Mouse (Mus musculus): ENCODE measurements around the gene Ror1.

Gene Ror1

DNA sequence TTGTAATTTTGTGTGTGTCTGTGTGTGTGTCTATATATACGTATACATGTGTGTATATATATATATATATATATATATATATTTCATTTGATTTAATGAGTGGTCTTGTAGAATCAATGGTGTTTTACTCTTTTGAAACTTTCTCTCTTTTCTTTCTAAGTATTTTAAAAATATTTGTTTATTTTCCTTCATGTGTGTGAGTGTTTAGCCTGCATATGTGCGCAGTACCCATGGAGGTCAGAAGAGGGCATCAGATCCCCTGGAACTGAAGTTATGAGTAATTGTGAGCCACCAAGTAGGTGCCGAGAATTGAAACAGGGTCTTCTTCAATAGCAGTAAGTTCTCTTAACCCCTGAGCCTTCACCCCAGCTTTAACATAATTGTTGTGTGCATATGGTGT lies 20.8 kb downstream of the Ror1 start:
- DNase-seq (ENCODE audit: low read depth in 1 of 2, low spot score in 2 of 2): no peak

DNA sequence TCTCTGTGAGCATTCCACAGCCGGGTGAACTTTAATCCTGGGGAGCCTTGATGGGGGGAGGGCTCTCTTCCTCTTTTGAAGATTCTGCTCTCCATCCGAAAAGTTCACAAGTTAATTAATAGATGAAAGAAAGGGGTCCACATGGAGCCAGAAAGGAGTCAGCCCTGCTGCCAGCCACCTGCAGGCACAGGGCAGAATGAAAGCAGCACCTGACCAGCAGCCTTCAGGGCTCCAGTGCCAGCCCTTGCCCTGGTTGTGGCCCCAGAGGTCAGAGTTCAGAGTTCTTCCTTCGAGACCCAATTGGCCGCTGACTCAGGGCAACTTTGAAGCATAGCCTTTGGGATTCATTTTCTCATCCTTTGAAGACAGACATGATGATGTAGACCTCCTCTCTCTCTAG lies 23.1 kb downstream of the Ror1 start:
- no peak for DNase-seq (ENCODE audit: low read depth in 1 of 2, low spot score in 2 of 2)

DNA sequence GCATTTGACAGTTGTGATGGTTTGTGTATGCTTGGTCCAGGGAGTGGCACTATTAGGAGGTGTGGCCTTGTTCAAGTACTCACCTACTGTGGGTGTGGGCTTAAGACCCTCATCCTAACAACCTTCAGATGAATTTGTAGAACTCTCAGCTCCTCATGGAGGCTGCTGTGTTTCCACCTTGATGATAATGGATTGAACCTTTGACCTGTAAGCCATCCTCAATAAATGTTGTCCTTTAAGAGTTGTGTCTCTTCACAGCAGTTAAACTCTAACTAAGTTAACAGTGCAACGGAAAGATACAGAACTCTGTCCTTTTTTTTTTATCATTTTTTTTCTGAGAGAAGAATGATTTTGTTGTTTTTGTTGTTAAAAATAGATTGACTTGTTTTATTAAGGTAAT lies 23.8 kb downstream of the Ror1 start:
- DNase-seq (ENCODE audit: low read depth in 1 of 2, low spot score in 2 of 2): no peak

DNA sequence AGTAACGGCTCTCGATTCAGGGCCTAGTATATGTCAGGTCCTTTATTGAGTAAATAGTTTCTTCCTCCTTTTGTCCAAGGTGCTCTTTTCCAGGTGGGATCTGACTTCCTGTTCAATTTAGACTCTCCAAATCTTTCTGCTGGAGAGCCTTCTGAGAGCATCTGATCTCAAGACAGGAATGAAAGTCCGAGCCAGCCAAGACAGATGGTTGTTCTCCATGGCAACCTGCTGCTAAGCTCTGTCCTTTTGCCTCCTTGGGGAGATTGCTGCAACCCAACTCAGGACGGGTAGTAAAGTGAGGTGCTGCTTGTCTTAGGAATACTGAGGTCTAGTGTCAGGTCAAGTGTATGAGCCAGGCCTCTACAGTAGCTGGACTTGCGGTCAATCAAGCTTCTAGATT lies 25.0 kb downstream of the Ror1 start:
- DNase-seq (ENCODE audit: low read depth in 1 of 2, low spot score in 2 of 2): no peak

DNA sequence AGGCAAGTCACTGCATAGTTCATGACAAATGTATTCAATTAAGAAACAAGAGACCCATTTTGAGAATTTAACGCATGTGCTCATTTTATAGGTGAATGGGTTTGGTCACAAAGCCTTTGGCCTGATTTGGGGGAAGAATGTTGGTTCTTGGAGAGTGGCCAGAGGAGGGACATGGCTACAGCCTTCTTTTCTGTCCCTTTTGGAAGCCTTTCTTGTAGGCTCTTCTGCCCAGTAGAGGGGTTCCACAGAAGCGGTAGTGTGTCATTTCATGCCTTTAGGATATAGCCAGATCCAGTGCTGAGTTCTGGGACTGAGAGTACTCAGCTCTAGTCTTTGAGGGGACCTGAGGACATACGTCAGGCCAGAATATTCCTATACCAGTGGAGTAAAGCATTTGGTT lies 26.8 kb downstream of the Ror1 start:
- no peak for DNase-seq (ENCODE audit: low read depth in 1 of 2, low spot score in 2 of 2)

DNA sequence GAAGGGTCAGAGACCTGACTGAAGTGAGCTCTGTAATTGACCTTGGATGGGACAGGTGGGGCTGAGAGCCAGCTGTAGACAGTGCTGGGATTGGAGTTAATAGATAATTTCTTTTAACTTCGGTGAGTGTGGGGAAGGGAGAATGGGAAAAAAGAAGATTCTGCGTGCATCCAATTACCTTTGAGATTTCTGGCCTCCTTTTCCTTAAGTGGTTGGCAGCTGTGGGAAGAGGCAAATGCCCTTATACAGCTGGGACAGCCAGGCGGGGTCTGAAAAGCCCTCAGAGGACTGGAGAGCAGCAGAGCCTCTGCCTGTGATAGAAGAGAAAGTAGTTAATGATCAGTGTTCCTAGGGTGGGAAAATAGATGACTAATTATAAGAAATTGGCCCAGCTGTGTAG lies 27.9 kb downstream of the Ror1 start:
- no peak for DNase-seq (ENCODE audit: low read depth in 1 of 2, low spot score in 2 of 2)

DNA sequence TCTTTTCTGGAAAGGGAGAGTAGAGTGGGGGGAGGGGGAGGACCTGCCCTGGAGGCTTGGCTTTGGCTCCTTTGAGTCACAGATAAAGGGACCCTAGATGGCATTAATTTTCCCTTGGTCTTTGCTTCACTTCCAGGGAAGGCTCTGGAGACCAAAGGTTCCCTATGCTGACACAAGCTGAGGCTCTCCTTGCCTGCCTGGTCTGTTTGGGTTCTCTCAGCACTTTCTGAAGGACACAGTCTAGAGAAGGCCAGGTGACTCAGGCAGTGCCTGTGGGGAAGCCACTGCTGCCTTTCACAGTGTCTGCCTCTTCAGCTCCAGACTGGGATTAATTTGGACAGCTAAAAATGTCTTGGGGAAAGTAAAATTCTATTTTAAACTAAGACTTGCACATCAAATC lies 28.5 kb downstream of the Ror1 start:
- no peak for DNase-seq (ENCODE audit: low read depth in 1 of 2, low spot score in 2 of 2)

DNA sequence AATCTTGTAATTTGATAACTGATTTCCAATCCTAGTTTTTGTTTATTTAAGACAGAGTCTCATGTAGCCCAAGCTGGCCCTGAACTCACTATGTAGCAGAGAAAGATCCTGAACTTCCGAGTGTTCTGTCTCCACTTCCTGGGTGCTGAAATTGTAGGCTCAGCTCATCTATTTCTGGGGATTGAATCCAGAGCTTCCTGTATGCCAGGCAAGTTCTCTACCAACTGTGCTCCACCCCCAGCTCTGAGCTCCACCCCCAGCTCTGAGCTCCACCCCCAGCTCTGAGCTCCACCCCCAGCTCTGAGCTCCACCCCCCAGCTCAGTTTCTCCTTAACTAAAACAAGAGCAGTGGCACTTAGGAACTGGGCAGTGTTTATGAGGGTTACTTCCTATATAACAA lies 29.3 kb downstream of the Ror1 start:
- DNase-seq (ENCODE audit: low read depth in 1 of 2, low spot score in 2 of 2): no peak

DNA sequence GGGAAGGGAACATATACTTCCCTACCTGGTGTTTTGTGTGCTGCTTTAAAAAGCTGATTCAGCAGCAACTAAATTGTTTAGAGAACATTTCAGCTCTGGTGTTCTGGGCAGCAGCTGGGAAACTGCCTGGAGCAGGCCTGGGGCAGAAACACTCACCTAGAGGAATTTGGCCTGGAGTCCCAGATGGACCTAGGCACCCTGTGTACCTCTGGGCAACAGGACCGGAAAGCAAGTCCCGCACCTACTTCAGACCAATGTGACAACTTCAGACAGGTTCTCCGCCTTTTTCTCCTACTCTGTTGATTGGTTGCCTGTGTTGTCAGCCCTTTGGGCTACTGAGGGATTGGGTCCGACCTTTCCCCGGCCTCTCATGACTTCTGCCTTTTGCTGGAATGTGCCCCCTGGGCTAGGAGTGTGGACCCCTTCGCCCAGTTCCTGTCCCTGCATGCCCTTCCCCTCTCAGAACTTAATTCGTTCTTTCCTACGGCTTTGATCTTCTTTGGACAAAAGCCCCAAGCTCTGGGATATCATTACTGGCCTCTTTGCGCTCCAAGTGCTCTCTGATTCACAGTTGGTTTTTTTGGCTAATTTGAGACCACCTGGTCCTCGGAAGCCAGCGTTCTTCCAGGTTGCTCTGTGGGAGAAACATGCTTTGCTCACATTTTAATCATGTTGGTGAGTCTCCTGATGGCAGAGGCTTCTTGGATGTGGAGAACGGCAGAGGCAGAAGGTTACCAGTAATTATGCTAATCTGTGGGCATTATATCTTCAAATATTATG lies 31.1 kb downstream of the Ror1 start:
- no peak for DNase-seq (ENCODE audit: low read depth in 1 of 2, low spot score in 2 of 2)

DNA sequence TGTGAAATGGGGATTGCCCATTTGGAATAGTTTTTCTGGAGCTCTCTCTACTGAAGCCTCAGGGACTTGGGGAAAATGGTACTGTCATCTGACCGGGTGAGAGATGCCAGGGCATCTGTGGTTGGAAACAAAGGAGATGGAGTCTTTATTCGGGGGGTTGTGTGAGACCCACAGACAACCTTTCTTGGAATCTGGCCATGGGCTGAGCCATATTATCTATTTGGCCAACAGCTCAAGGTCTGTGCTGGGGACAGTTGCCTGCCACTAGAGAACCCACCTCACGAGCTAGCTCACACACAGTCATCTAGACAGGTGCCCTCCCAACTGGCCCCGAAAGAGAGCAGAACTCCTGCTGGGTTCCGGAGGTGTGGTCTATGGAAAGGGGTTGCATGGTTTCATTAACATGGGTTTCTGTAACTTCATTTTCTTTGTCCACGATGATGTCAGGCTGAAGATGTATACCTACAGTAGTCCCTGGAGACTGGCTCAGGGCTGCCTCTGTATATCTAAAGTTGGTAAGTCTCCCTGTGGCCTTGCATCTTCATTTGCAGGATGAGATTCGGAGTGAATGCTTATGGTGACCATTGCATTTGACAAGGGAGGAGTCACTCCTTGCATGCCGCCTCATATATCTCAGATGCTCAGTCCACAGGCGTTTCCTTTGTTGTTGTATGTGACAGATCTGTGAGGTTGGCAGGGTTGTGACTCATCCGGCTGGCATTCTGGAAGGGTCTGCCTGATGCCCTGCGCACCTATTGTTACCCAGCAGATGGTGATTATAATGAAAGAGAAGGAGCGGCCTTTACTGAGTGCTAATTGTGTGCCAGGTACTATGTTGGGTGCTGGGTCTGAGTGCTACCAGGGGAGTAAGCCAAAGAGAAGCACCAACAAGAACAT lies 32.7 kb downstream of the Ror1 start:
- no peak for DNase-seq (ENCODE audit: low read depth in 1 of 2, low spot score in 2 of 2)

DNA sequence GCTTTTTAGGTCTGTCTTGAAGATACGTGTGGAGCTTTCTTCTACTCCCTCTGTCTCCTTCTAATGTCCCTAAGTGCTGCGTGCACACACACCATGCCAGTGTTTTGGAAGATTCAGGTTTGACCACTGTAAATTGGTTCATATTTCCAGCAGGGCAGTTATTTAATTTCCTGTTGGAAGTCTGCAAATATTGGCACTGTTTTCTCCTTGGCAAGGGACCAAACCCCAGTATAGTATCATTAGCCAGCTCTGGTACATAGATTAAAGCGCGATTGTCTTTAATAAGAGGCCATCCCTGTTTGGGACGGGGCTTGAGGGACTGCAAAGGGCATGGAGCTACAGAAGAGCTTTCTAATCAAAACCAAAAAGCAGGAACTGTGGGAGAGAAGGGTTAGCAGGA lies 33.6 kb downstream of the Ror1 start:
- no peak for DNase-seq (ENCODE audit: low read depth in 1 of 2, low spot score in 2 of 2)

DNA sequence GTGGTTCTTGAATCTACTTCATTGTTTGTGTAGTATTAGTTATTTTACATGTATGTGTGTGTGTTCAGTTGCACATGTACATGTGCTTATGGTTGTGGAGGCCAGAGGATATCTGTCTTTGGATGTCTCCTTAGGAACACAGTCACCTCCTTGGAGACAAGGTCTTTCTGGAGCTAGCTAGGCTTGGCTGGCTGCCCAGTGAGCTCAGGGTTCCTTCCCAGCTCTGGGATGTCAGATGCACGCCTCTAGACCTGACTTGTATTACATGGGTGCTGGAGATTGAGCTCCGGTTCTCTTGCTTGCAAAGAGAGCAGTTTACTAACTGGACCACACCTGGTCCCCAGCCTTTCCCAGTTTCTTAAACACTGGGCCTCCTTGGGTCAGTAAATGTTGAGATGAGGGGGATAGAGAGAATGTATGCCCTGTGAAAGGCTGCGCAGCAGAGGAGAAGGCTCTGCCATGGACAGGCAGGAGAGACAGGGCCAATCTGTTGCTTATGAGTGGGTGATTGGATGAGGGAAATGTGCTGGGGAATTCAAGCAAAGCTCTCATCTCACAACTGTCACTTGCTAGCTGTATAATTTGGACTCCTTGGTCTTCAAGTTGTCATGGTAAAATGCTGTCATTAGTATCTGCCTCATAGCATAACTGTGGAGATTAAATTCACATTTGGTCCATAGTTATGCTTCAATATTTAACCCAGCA lies 35.3 kb downstream of the Ror1 start:
- no peak for DNase-seq (ENCODE audit: low read depth in 1 of 2, low spot score in 2 of 2)

DNA sequence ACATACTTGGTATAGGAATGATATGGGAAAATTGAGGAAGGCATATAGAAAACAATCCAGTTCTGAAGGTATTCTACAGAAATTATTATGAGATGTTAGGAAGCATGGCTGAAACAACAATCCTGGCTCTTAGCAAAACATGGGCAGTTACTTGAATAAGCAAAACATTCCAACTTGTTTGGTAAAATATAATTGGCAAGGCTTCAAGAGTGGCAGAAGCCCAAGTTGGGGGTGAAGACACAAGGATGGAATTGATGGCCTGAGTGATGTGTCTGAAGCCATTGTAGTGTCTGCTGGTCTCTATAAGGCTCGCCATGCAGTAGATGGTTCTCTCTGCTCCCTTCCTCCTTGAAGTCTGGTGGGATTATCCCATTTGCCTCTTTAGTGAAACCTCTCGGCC lies 35.9 kb downstream of the Ror1 start:
- DNase-seq (ENCODE audit: low read depth in 1 of 2, low spot score in 2 of 2): no peak

DNA sequence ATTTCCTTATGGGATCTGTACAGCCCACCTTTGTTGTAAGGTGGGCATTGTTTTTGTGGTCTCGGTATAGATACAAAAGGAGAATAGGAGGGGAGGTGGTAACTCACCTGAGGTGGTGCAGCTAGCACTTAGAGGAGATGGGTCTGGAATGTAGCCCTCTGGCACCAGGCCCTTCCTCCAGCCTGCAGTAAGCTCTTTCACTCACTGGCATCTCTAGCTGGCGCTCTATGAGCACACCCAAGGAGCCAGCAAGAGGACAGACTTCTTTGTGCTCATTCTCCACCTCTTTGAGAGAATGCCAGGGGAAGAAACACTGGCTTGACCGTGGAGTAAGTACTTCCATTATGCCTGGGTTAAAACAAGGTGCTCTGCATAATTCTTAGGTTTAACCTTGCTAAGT lies 36.7 kb downstream of the Ror1 start:
- DNase-seq (ENCODE audit: low read depth in 1 of 2, low spot score in 2 of 2): no peak

DNA sequence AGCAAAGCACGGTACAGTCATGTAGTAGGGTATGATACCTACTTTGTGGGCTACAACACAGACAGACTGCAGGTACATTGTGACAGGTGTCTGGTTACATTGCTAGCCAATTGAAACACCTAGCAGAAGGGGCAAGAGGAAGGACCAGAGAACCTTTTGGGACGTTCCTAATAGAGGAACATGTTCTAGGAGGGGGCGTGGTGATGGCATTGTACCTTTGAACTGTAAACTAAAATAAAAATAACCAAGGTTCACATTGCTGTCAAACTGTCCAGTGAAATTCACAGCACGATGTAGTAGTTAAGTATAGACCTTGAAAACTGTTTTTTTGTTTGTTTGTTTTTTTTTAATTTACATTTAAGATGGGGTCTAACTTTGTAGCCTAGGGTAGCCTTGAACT lies 40.5 kb downstream of the Ror1 start:
- DNase-seq (ENCODE audit: low read depth in 1 of 2, low spot score in 2 of 2): no peak

DNA sequence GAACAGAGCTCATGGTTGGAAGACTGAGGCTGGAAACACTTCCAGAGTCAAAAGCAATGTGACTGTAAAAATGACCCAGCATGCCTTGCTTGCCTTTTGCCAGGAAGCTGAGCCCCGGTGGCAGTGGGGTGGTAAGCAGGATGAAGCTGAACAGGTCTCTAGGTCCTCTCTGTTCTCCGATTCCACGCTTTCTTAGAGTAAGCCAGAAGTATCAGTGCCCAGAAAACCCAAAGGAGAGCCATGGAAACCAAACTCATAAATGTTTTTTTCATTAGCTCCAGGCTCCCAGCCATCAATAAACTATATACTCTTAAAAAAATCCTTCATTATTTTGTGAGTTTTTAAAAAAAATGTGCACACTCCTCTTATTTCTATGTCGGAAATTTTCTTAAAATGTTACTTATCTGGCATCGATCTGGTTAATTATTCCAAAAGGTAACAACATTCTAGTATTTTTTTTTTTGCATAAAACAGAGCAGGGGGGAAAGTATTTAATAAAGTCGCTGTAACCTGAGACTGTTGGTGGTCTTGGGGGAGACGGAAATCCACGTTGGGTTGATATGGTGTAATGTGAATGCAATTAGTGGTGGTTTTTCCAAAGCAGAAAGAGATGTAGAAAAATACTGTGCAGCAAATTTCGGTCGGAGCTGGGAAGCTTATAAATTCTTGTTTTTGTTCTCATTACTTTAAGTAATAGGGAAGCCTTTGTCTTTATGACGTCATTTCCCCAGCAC lies 41.7 kb downstream of the Ror1 start:
- no peak for DNase-seq (ENCODE audit: low read depth in 1 of 2, low spot score in 2 of 2)

DNA sequence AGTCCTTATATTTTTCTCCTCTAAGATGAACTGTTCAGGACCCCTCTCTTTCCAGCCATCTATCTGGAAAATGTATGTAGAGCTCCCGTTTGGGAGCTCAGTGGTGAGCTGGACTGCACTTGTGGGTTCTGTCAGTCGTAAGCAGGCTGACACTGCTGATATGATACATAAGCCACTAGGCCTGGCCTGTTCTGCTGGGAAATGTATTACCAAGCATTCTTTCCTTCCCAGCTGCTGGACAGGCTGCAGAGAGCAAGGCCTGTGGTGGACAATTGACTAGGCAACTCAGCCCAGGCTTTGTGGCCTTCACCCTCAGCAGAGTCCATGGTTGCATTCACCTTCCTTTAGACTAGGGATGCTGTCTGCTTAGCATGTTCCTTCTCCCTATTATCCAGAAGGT lies 46.0 kb downstream of the Ror1 start:
- DNase-seq (ENCODE audit: low read depth in 1 of 2, low spot score in 2 of 2): no peak

DNA sequence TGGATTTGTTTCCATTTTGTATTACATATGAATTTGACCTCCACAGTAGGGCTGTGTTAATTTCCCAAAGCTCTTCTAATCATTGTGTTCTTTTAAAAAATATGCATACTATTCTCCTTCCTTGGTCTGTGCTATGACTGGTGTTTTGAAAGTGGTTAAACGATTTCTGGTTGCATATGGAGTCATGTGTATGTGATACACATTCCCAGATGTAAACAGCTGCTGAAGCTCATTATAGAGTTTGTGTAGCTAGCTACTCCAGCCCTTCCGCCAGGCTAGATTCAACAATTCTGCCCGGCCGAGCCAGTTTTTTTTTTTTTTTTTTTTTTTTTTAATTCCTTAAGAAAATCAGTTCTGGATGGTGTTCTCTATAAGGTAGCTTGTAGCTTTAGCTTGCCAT lies 49.2 kb downstream of the Ror1 start:
- no peak for DNase-seq (ENCODE audit: low read depth in 1 of 2, low spot score in 2 of 2)

DNA sequence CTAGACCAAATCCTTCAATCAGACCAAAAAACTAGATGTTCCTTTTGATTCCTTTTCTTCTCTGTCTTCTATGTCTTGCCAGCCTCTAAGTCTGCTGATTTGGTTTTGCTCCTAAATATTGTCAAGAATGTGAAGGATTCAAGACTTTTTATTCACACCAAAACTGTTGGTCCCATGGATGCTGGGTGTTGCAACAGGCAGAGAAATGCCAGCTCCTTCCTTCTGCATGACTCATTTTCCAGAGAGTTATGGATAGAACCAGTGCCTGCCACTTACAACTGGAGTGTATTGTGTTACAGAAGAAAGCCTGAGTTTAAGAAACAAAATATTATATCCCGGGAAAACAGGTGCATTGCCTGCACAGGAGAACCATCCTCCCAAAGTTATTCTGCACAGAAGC lies 55.2 kb downstream of the Ror1 start:
- no peak for DNase-seq (ENCODE audit: low read depth in 1 of 2, low spot score in 2 of 2)

DNA sequence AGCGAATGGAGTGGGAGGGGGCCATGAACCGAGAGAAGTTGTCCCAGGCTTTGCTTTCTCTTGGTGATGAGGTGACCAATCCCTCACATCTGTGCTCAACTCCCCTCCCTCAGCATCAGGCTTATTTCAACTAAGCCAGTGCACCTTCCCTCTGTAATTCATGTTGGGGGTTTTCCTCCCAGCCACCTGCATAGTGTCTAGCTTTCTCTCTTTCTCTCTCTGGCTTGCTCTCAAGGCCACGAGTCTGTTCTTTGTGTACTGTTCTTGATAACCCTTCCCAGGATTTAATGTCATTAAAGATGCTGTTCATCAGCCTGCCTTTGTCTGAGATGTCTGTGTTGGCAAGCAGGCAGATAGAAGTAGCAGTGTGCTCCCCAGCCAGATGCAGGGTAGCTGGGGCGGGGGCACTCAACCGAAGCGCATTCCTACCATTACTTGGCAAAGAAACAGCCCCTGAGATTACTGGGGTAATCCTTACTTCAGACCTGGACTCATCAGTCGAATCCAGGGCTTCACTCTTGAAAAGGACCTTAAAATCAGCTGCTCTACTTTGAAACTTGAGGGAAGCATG lies 59.1 kb downstream of the Ror1 start:
- no peak for DNase-seq (ENCODE audit: low read depth in 1 of 2, low spot score in 2 of 2)

DNA sequence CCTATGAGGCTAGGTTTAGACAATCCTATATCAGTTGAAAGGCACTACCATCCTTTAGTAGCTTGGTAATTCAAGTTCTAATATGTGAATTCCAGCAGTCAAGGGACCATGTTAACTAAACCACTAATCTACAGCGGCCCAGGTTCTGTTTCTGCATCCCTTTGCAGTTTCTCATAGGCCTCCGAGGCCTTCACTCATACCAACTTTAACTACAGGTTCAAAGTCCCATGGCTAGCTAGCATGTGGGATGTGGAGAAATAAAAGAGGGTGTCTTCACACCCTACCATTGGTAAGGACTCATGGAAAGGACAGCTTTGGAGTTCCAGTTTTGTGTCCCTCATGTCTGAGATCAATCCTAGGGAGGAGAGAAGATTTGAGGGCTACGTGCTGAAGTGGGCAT lies 60.1 kb downstream of the Ror1 start:
- DNase-seq (ENCODE audit: low read depth in 1 of 2, low spot score in 2 of 2): no peak
